Mouse (Mus musculus) liver, adult 2 months (tissue): ENCODE measurements around the gene Mroh7.

Source experiments
- CTCF ChIP-seq: fragments of 200-500 bp; IDR thresholded peaks from 2 replicates; pipeline ENCODE4 v1.5.1; 2011; ENCODE audit warnings: low read depth, low read length, control low read depth
- POLR2A ChIP-seq: fragments of 200-500 bp; IDR thresholded peaks from 2 replicates; pipeline ENCODE4 v1.6.1; 2011; ENCODE audit warnings: low read length, control low read depth; ENCODE audit not compliant: insufficient read depth; ENCODE audit errors: extremely low read depth

DNA sequence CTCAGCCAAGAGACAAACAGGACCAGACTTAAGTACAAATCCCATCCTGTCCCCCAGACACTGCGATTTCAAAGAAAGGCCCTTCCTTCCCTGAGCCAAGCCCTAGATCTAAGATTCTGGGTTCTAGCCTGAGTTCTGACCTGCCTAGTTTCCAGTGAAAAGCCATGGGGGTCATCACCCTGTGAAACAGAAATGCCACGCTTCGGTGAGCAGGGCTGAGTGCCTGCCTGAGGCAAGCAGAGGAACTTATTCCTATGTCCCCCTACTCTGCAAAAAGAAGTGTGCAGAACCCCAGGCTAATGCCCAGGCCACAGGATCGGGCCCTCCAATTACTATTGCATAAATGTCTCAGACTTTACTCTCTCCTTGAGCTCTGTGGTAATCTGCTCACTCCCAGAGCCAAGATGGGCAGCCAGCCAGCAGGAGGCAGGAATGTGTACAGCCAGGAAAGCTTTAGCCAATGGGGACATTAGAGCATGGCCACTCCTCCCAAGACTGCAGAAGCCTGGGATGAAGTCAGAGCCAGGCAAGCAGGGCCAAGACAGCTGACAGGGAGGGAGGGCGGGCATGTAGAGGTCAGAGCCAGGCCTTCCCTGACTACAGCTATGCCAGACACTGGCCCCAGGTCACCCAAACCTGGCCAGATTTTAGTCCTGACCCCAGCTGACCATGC is 47.5 kb upstream of the Mroh7 start:
- TF ChIP-seq CTCF = no peak
- no peak for TF ChIP-seq POLR2A
